29 mouse cellular contexts compared by ENCODE assay signal in genomic region chr4:88697753-88698152, GRCm38 (mm10). TPM values are rescaled to one million over a fixed set of nuclear protein-coding genes. Genes with fewer than 3 reads are reported as not detected.
"Had no signal": no experiment of that assay in that cellular context is flagged by ENCODE, and none has a peak within 500 bp of the region (broad histone marks: within the 10 kb centered on the region; RNA-seq: fewer than 3 reads in every experiment).

No protein-coding gene starts in this region.

- H3K4me2 ChIP-seq: forebrain, embryonic 15.5 days; heart, embryonic 11.5 days; heart, embryonic 13.5 days; heart, embryonic 15.5 days; hindbrain, embryonic 13.5 days; hindbrain, embryonic 15.5 days; limb, embryonic 12.5 days; liver, embryonic 11.5 days; liver, embryonic 13.5 days; liver, embryonic 15.5 days had no signal

- H3K36me3 ChIP-seq: forebrain, embryonic 15.5 days; heart, embryonic 13.5 days; heart, embryonic 15.5 days; hindbrain, embryonic 13.5 days; hindbrain, embryonic 15.5 days; limb, embryonic 10.5 days; limb, embryonic 12.5 days; liver, embryonic 13.5 days; liver, embryonic 15.5 days had no signal

- H3K4me3 ChIP-seq: forebrain, embryonic 15.5 days; heart, adult 2 months; heart, embryonic 13.5 days; heart, embryonic 15.5 days; hindbrain, embryonic 13.5 days; hindbrain, embryonic 15.5 days; layer of hippocampus, adult 2 months; left cerebral cortex, adult 2 months; limb, embryonic 10.5 days; limb, embryonic 12.5 days; liver, embryonic 13.5 days; liver, embryonic 15.5 days had no signal

- DNase-seq: forebrain, postnatal 0 days; gastrocnemius, postnatal 14 days; gastrocnemius, postnatal 36 days; heart, adult 11 months; heart, adult 2 months; heart, postnatal 14 days; heart, postnatal 36 days; liver; liver, embryonic 13.5 days; liver, postnatal 0 days had no signal

- H3K27ac ChIP-seq: forebrain, embryonic 15.5 days; heart, adult 2 months; heart, embryonic 13.5 days; heart, embryonic 15.5 days; hindbrain, embryonic 13.5 days; hindbrain, embryonic 15.5 days; layer of hippocampus, adult 2 months; left cerebral cortex, adult 2 months; limb, embryonic 10.5 days; limb, embryonic 12.5 days; liver, embryonic 13.5 days; liver, embryonic 15.5 days had no signal

- H3K9ac ChIP-seq: forebrain, embryonic 15.5 days; forebrain, postnatal 0 days; heart, embryonic 13.5 days; heart, embryonic 15.5 days; hindbrain, embryonic 13.5 days; hindbrain, embryonic 15.5 days; limb, embryonic 12.5 days; liver, embryonic 13.5 days; liver, embryonic 15.5 days; liver, postnatal 0 days had no signal

- H3K9me3 ChIP-seq: forebrain, embryonic 15.5 days; heart, embryonic 13.5 days; heart, embryonic 15.5 days; hindbrain, embryonic 13.5 days; hindbrain, embryonic 15.5 days; limb, embryonic 10.5 days; limb, embryonic 12.5 days; liver, embryonic 13.5 days; liver, embryonic 15.5 days had no signal

- ATAC-seq: forebrain, embryonic 15.5 days; inflammation-experienced regulatory T-cells, adult 6 months; intestine, embryonic 16.5 days; liver, postnatal 0 days had no signal

- H3K4me1 ChIP-seq: forebrain, embryonic 15.5 days; heart, embryonic 13.5 days; heart, embryonic 15.5 days; hindbrain, embryonic 13.5 days; hindbrain, embryonic 15.5 days; limb, embryonic 12.5 days; liver, embryonic 13.5 days; liver, embryonic 15.5 days had no signal

- H3K27me3 ChIP-seq: forebrain, embryonic 15.5 days; heart, embryonic 15.5 days; hindbrain, embryonic 15.5 days; limb, embryonic 12.5 days; liver, embryonic 13.5 days; liver, embryonic 15.5 days had no signal

RNA-seq across cellular contexts. Expression of gene Ifnab, which starts 6.6 kb away (rescaled TPM):
- polyA plus RNA-seq: forebrain, embryonic 15.5 days; forebrain, postnatal 0 days; gonadal fat pad, adult 2 months; heart, adult 2 months; heart, embryonic 11.5 days; heart, embryonic 13.5 days; heart, embryonic 15.5 days; heart, postnatal 0 days; hindbrain, embryonic 11.5 days; hindbrain, embryonic 13.5 days; hindbrain, embryonic 15.5 days; inflammation-experienced regulatory T-cells, adult 6 months; intestine, embryonic 16.5 days; kidney, embryonic 14.5 days; limb, embryonic 10.5 days; limb, embryonic 12.5 days; limb, embryonic 14.5 days; liver, embryonic 11.5 days; liver, embryonic 13.5 days; liver, embryonic 15.5 days; liver, postnatal 0 days had no signal

RNA-seq across cellular contexts. Expression of gene Ifna2, which starts 14.0 kb away (rescaled TPM):
- polyA plus RNA-seq: forebrain, embryonic 15.5 days; forebrain, postnatal 0 days; gonadal fat pad, adult 2 months; heart, adult 2 months; heart, embryonic 11.5 days; heart, embryonic 13.5 days; heart, embryonic 15.5 days; heart, postnatal 0 days; hindbrain, embryonic 11.5 days; hindbrain, embryonic 13.5 days; hindbrain, embryonic 15.5 days; inflammation-experienced regulatory T-cells, adult 6 months; intestine, embryonic 16.5 days; kidney, embryonic 14.5 days; limb, embryonic 10.5 days; limb, embryonic 12.5 days; limb, embryonic 14.5 days; liver, embryonic 11.5 days; liver, embryonic 13.5 days; liver, embryonic 15.5 days; liver, postnatal 0 days had no signal

RNA-seq across cellular contexts. Expression of gene Ifna16, which starts 21.0 kb away (rescaled TPM):
- polyA plus RNA-seq: forebrain, embryonic 15.5 days; forebrain, postnatal 0 days; gonadal fat pad, adult 2 months; heart, adult 2 months; heart, embryonic 11.5 days; heart, embryonic 13.5 days; heart, embryonic 15.5 days; heart, postnatal 0 days; hindbrain, embryonic 11.5 days; hindbrain, embryonic 13.5 days; hindbrain, embryonic 15.5 days; inflammation-experienced regulatory T-cells, adult 6 months; intestine, embryonic 16.5 days; kidney, embryonic 14.5 days; limb, embryonic 10.5 days; limb, embryonic 12.5 days; limb, embryonic 14.5 days; liver, embryonic 11.5 days; liver, embryonic 13.5 days; liver, embryonic 15.5 days; liver, postnatal 0 days had no signal

RNA-seq across cellular contexts. Expression of gene Gm26566, which starts 23.9 kb away (rescaled TPM):
- polyA plus RNA-seq: inflammation-experienced regulatory T-cells, adult 6 months had no signal
